Mouse (Mus musculus): ENCODE data around the gene Zfp827.

GRCm38 (mm10) chr8:79162533-79163308 is 134.5 kb downstream of the Zfp827 start:
- TF ChIP-seq POLR2A (IDR thresholded peaks at IDR 0.05; ENCODE audit: low read depth, low read length) (no peak), CTCF (conservative IDR thresholded peaks at IDR 0.05; ENCODE audit: insufficient read depth, insufficient read length, low read depth, low read length) (no peak)
